Mouse (Mus musculus) urinary bladder, postnatal 4 days (tissue): ENCODE measurements around the gene H2al1h.
"Not testable (repeated sequence)": the region's sequence is repeated elsewhere in the genome, so short reads cannot be mapped to it uniquely, and the experiment has no call there.

ENCODE experiments used
- DNase-seq, 2 experiments: peaks; one replicate each; pipeline ENCODE4 v3.0.0; 2021 to 2022; ENCODE audit warnings: low spot score in 2 of 2

Gene H2al1h

GRCm38 (mm10) chrX:11321192-11321591 is at the start of gene H2al1h:
H2al1h (plus strand) TSS chrX:11321492.
- DNase-seq, result not testable (repeated sequence)

GRCm38 (mm10) chrX:11273190-11273589 is 48.1 kb upstream of the H2al1h start:
- DNase-seq, result no peak

- no peak for DNase-seq
Measured at GRCm38 (mm10) chrX:11277083-11277482, 44.2 kb upstream of the H2al1h start.

- DNase-seq, result no peak
Measured at GRCm38 (mm10) chrX:11280741-11281140, 40.6 kb upstream of the H2al1h start.

GRCm38 (mm10) chrX:11288306-11288882 is 32.9 kb upstream of the H2al1h start:
- no peak for DNase-seq

GRCm38 (mm10) chrX:11289244-11289643 is 32.0 kb upstream of the H2al1h start:
- DNase-seq, result no peak

- not testable (repeated sequence) for DNase-seq
Measured at GRCm38 (mm10) chrX:11298957-11299356, 22.3 kb upstream of the H2al1h start, which contains the start of gene H2al1a. H2al1a (plus strand) TSS chrX:11299257.

GRCm38 (mm10) chrX:11302132-11302531 is 19.2 kb upstream of the H2al1h start, which contains the start of gene H2al1b:
H2al1b (plus strand) TSS chrX:11302432.
- DNase-seq, result not testable (repeated sequence)

GRCm38 (mm10) chrX:11305355-11305754 is 15.9 kb upstream of the H2al1h start, which contains the start of gene H2al1c:
H2al1c (plus strand) TSS chrX:11305655.
- not testable (repeated sequence) for DNase-seq

- DNase-seq, result not testable (repeated sequence)
Measured at GRCm38 (mm10) chrX:11308524-11308923, 12.8 kb upstream of the H2al1h start, which contains the start of gene H2al1d. H2al1d (plus strand) TSS chrX:11308824.

- not testable (repeated sequence) for DNase-seq
Measured at GRCm38 (mm10) chrX:11311634-11312033, 9.7 kb upstream of the H2al1h start, which contains the start of gene H2al1e. H2al1e (plus strand) TSS chrX:11311934.

GRCm38 (mm10) chrX:11314858-11315257 is 6.4 kb upstream of the H2al1h start, which contains the start of gene H2al1f:
H2al1f (plus strand) TSS chrX:11315158.
- not testable (repeated sequence) for DNase-seq

- DNase-seq, result not testable (repeated sequence)
Measured at GRCm38 (mm10) chrX:11317956-11318355, 3.3 kb upstream of the H2al1h start, which contains the start of gene H2al1g. H2al1g (plus strand) TSS chrX:11318256.

GRCm38 (mm10) chrX:11324359-11324758 is 3.1 kb downstream of the H2al1h start, which contains the start of gene H2al1i:
H2al1i (plus strand) TSS chrX:11324659.
- DNase-seq, result not testable (repeated sequence)

- DNase-seq, result not testable (repeated sequence)
Measured at GRCm38 (mm10) chrX:11327522-11327921, 6.2 kb downstream of the H2al1h start, which contains the start of gene H2al1j. H2al1j (plus strand) TSS chrX:11327822.

- DNase-seq, result no peak
Measured at GRCm38 (mm10) chrX:11345762-11346161, 24.5 kb downstream of the H2al1h start.

- no peak for DNase-seq
Measured at GRCm38 (mm10) chrX:11346756-11347155, 25.5 kb downstream of the H2al1h start.

- no peak for DNase-seq
Measured at GRCm38 (mm10) chrX:11360823-11361222, 39.5 kb downstream of the H2al1h start.

- DNase-seq, result no peak
Measured at GRCm38 (mm10) chrX:11361261-11361660, 40.0 kb downstream of the H2al1h start.

- DNase-seq, result no peak
Measured at GRCm38 (mm10) chrX:11363890-11364289, 42.6 kb downstream of the H2al1h start.

- no peak for DNase-seq
Measured at GRCm38 (mm10) chrX:11365151-11365550, 43.9 kb downstream of the H2al1h start.
